ENCODE assay signal across 11 mouse cellular contexts in the genomic region with DNA sequence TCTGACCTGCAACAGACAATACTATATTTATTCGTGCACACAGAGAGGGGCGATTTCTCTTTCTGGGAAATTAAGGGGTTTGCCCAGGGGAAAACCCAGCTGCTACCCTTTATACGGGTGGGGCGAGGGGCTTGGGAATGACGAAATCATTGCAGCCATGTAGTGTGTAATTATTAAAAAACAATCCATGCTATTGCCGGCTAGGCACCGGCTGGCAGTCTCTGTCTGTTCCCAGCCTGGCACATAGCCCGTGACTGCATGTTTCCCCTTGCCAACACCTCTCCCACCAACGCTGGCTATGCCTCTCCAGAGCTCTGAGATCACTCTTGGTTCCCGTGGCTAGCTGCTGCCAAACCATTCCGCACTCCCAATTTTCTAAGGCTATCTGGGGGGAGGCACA. TPM values are rescaled to one million over a fixed set of nuclear protein-coding genes. Genes with fewer than 3 reads are reported as not detected.
DNase-seq lines count a peak whose midpoint lies in the region; ATAC-seq lines count a peak whose summit lies in the region.
"Had no signal": no experiment of that assay in that cellular context is flagged by ENCODE, and none has a peak within 500 bp of the region (broad histone marks: within the 10 kb centered on the region; RNA-seq: fewer than 3 reads in every experiment).

No protein-coding gene starts in this region.

- no peak for ATAC-seq in cerebellum, adult (ENCODE audit: insufficient number of reproducible peaks, low FRiP score, low TSS enrichment)
- no peak for ATAC-seq in monocyte, adult 5-6 weeks (replicated peaks; ENCODE audit: insufficient number of reproducible peaks, low FRiP score, low TSS enrichment, poor library complexity, severe bottlenecking)
- ATAC-seq: lung, postnatal 0 days had no signal

- intact Hi-C loops in left cerebral cortex, postnatal 4 days (cut with DNase I), result no loop called here
- intact Hi-C loops in left cerebral cortex, postnatal 36 days (cut with DNase I), result no loop called here
- intact Hi-C loops in heart, postnatal 10 days (cut with DNase I), result no loop called here

- peak; percentile 27 to 36 for DNase-seq in cerebellum, postnatal 36 days
- peak; percentile 90 for DNase-seq in left cerebral cortex, postnatal 4 days
- no peak for DNase-seq in left cerebral cortex, postnatal 36 days (ENCODE audit: low spot score in 2 of 2)
- DNase-seq in heart, postnatal 10 days, result peak; percentile 46 to 53
- peak; percentile 72 to 77 for DNase-seq in layer of hippocampus, postnatal 36 days
- DNase-seq in testis, postnatal 14 days (ENCODE audit: low spot score), result no peak
- DNase-seq: cerebellum, adult 9-11 months; kidney, postnatal 10 days had no signal

RNA-seq across cellular contexts. Expression of gene Plagl1, which starts 15.6 kb away (rescaled TPM):
- total RNA-seq in left cerebral cortex, postnatal 4 days (2021), result 10 to 100 TPM; 25.5 to 27.6 TPM
- 10 to 100 TPM; 16.8 to 20.2 TPM for total RNA-seq in left cerebral cortex, postnatal 36 days (2021)
- total RNA-seq in heart, postnatal 10 days (2021), result 10 to 100 TPM; 50.5 to 50.6 TPM
- total RNA-seq in layer of hippocampus, postnatal 36 days (2021), result 10 to 100 TPM; 23.7 to 26.6 TPM
- 0.43 to 1.8 TPM in 2 of 3 replicates, not detected in the other for total RNA-seq in monocyte, adult 5-6 weeks (2017)

RNA-seq across cellular contexts. Expression of gene Sf3b5, which starts 39.5 kb away (rescaled TPM):
- 1 to 10 TPM; 8.6 to 9.3 TPM for total RNA-seq in left cerebral cortex, postnatal 4 days (2021)
- total RNA-seq in left cerebral cortex, postnatal 36 days (2021), result 1 to 10 TPM; 7.3 to 8.5 TPM
- 1 to 10 TPM; 7.1 to 8.0 TPM for total RNA-seq in heart, postnatal 10 days (2021)
- total RNA-seq in layer of hippocampus, postnatal 36 days (2021), result 1 to 10 TPM; 7.3 to 10.0 TPM
- 9.3 to 13.9 TPM (median 10.2 TPM) in 3 replicates for total RNA-seq in monocyte, adult 5-6 weeks (2017)

Comparison
In these comparisons a context has a peak if more than half of its experiments do, and no peak if none do; other contexts are left out.
1. DNase-seq: peak in cerebellum, postnatal 36 days (2 of 2), left cerebral cortex, postnatal 4 days (single experiment), heart, postnatal 10 days (2 of 2) and layer of hippocampus, postnatal 36 days (2 of 2); none in left cerebral cortex, postnatal 36 days (0 of 2) and testis, postnatal 14 days (single experiment).